Mouse (Mus musculus) liver, embryonic 12.5 days (tissue): ENCODE measurements around the gene Gm20924. TPM values are rescaled to one million over a fixed set of nuclear protein-coding genes. Genes with fewer than 3 reads are reported as not detected.
"Not testable (repeated sequence)": the region's sequence is repeated elsewhere in the genome, so short reads cannot be mapped to it uniquely, and the experiment has no call there.

Source experiments
- ATAC-seq: fragments of 200-750 bp; cut with Nextera tagmentation; 2 replicates; pipeline ENCODE4 v1.8.0; 2017; ENCODE audit warnings: moderate number of reproducible peaks, mild to moderate bottlenecking, moderate library complexity
- H3K27ac ChIP-seq: fragments of 300-500 bp; sonication (generic); 2 replicates; pipeline ENCODE4 v1.5.1; 2016; ENCODE audit warnings: mild to moderate bottlenecking
- H3K27me3 ChIP-seq: fragments of 300-500 bp; sonication (generic); replicated peaks from 2 replicates; pipeline ENCODE4 v1.6.1; 2016; ENCODE audit warnings: mild to moderate bottlenecking, moderate library complexity
- H3K36me3 ChIP-seq: fragments of 300-500 bp; sonication (generic); 2 replicates; pipeline ENCODE4 v1.6.1; 2016; ENCODE audit warnings: mild to moderate bottlenecking, moderate library complexity
- H3K4me1 ChIP-seq: fragments of 300-500 bp; sonication (generic); 2 replicates; pipeline ENCODE4 v1.6.1; 2016
- H3K4me2 ChIP-seq: fragments of 300-500 bp; sonication (generic); 2 replicates; pipeline ENCODE4 v1.6.1; 2016; ENCODE audit warnings: mild to moderate bottlenecking, moderate library complexity
- H3K4me3 ChIP-seq: fragments of 300-500 bp; sonication (generic); 2 replicates; pipeline ENCODE4 v1.5.1; 2016; ENCODE audit warnings: mild to moderate bottlenecking, moderate library complexity
- H3K9ac ChIP-seq: fragments of 300-500 bp; sonication (generic); 2 replicates; pipeline ENCODE4 v1.6.1; 2016; ENCODE audit warnings: mild to moderate bottlenecking, moderate library complexity
- H3K9me3 ChIP-seq: fragments of 300-500 bp; sonication (generic); replicated peaks from 2 replicates; pipeline ENCODE4 v1.6.1; 2016; ENCODE audit warnings: mild to moderate bottlenecking, moderate library complexity
- WGBS: fragments of 180-500 bp; shearing (Covaris S2); methylation state at CpG from one replicate; pipeline ENCODE4 v1.1.7; 2016; ENCODE audit not compliant: insufficient replicate concordance; 5-methylcytosine and 5-hydroxymethylcytosine counted together
- polyA plus RNA-seq: library from polyadenylated mRNA; unstranded; fragments of >200 nt; fragmentation: Nextera tagmentation; extraction: Ambion mirVana; gene quantifications from 2 replicates; pipeline ENCODE4 v1.2.1, GENCODE M21; 2016

Gm20924 gene
- not detected in 2 replicates for polyA plus RNA-seq

DNA sequence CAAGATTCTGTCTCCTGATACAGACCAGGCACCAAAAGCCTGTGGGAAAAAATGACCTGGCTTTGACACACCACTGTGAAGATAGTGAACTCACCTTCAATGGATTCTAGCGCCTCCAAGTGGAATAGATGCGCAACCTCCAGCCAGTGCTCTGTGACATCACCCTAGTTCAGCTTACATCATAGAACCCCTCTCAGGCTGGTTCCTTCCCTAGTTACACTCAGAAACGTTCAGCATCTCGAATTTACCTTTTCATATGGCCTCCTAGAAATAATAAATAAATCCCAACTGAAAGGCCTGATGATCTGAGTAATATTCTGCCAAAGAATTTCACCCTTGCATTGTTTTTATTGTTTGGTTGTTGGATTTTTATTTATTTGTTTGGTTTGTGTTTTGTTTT lies at the start of gene Gm20924:
Gene Gm20924 (minus strand): TSS at position 101 of the 400 bp plus-strand sequence.
- no CpG with 5 or more reads among the region's 4 CpGs for WGBS

More for the DNA sequence above, at the start of gene Gm20924:
- not testable (repeated sequence) for H3K4me1 ChIP-seq, ATAC-seq, H3K9ac ChIP-seq, H3K27ac ChIP-seq, H3K4me3 ChIP-seq, H3K27me3 ChIP-seq, H3K9me3 ChIP-seq, H3K36me3 ChIP-seq, H3K4me2 ChIP-seq

Other genes starting within 250 kb of the Gm20924 start
- gene Gm20736, start 170.2 kb upstream of the Gm20924 start, polyA plus RNA-seq = not detected in 2 replicates